10 mouse cellular contexts compared by ENCODE assay signal in genomic region chr1:171035611-171036010, GRCm38 (mm10). TPM values are rescaled to one million over a fixed set of nuclear protein-coding genes. Genes with fewer than 3 reads are reported as not detected.
A peak's percentile ranks its signal among the peaks of the same experiment; 100 is the strongest.
DNase-seq lines count a peak whose midpoint lies in the region; ATAC-seq lines count a peak whose summit lies in the region.
"Had no signal": no experiment of that assay in that cellular context is flagged by ENCODE, and none has a peak within 500 bp of the region (broad histone marks: within the 10 kb centered on the region; RNA-seq: fewer than 3 reads in every experiment).

No protein-coding gene starts in this region.

- no peak overlapping the region for H3K27ac ChIP-seq in heart, embryonic 15.5 days
- H3K27ac ChIP-seq in neural tube, embryonic 12.5 days = no peak overlapping the region
- no peak overlapping the region for H3K27ac ChIP-seq in hindbrain, embryonic 16.5 days (ENCODE audit: low read depth, low read length)
- no peak overlapping the region for H3K27ac ChIP-seq in neural tube, embryonic 15.5 days (replicated peaks)

- no peak for DNase-seq in heart, adult 9 months (ENCODE audit: low spot score in 2 of 2)
- no peak for DNase-seq in neural tube, embryonic 10.5 days (ENCODE audit: extremely low spot score, low spot score)
- DNase-seq in thymus, adult 18-20 months = no peak
- DNase-seq in embryo, embryonic 9.5 days (ENCODE audit: extremely low spot score) = no peak
- DNase-seq: right cerebral cortex, adult 18-20 months had no signal

- no peak for ATAC-seq in heart, embryonic 15.5 days (replicated peaks; ENCODE audit: insufficient number of reproducible peaks, insufficient read depth, low FRiP score, low read depth)
- ATAC-seq in neural tube, embryonic 12.5 days (ENCODE audit: low FRiP score, low read depth) = no peak
- no peak for ATAC-seq in hindbrain, embryonic 16.5 days
- ATAC-seq in neural tube, embryonic 15.5 days (ENCODE audit: low FRiP score) = no peak

- peaks cover 18% of the 10 kb centered on the region for H3K4me1 ChIP-seq in heart, embryonic 15.5 days (replicated peaks)
- peaks cover 11% of the 10 kb centered on the region; the same call in 1 of the 2 replicates for H3K4me1 ChIP-seq in neural tube, embryonic 12.5 days
- peaks cover 4% of the 10 kb centered on the region for H3K4me1 ChIP-seq in hindbrain, embryonic 16.5 days (ENCODE audit: control insufficient read depth, insufficient read depth, low read depth, low read length)
- peaks cover 29% of the 10 kb centered on the region for H3K4me1 ChIP-seq in neural tube, embryonic 15.5 days

- no peak overlapping the region for H3K9ac ChIP-seq in heart, embryonic 15.5 days
- no peak overlapping the region for H3K9ac ChIP-seq in neural tube, embryonic 12.5 days
- no peak overlapping the region for H3K9ac ChIP-seq in hindbrain, embryonic 16.5 days (ENCODE audit: low read depth, low read length)
- H3K9ac ChIP-seq in neural tube, embryonic 15.5 days (replicated peaks) = no peak overlapping the region

- no peaks in the 10 kb centered on the region for H3K36me3 ChIP-seq in heart, embryonic 15.5 days
- no peaks in the 10 kb centered on the region for H3K36me3 ChIP-seq in neural tube, embryonic 12.5 days
- H3K36me3 ChIP-seq in hindbrain, embryonic 16.5 days (ENCODE audit: control insufficient read depth, insufficient read depth, low read length) = no peaks in the 10 kb centered on the region
- no peaks in the 10 kb centered on the region for H3K36me3 ChIP-seq in neural tube, embryonic 15.5 days

- 0 out of 2 replicates have a peak overlapping the region, but pooled peaks have one; percentile 93 for H3K4me2 ChIP-seq in heart, embryonic 15.5 days
- peak overlapping the region; percentile 67 for H3K4me2 ChIP-seq in neural tube, embryonic 12.5 days (replicated peaks)
- H3K4me2 ChIP-seq in hindbrain, embryonic 16.5 days (ENCODE audit: low read length) = peak overlapping the region; percentile 63
- peak overlapping the region; percentile 92 for H3K4me2 ChIP-seq in neural tube, embryonic 15.5 days

- H3K9me3 ChIP-seq in heart, embryonic 15.5 days (replicated peaks) = no peaks in the 10 kb centered on the region
- no peaks in the 10 kb centered on the region for H3K9me3 ChIP-seq in neural tube, embryonic 12.5 days
- no peaks in the 10 kb centered on the region for H3K9me3 ChIP-seq in hindbrain, embryonic 16.5 days (ENCODE audit: control insufficient read depth, low read length)
- H3K9me3 ChIP-seq in neural tube, embryonic 15.5 days (replicated peaks) = no peaks in the 10 kb centered on the region

- H3K27me3 ChIP-seq in heart, embryonic 15.5 days = peaks cover 17% of the 10 kb centered on the region
- peaks cover 28% of the 10 kb centered on the region for H3K27me3 ChIP-seq in neural tube, embryonic 12.5 days (replicated peaks)
- H3K27me3 ChIP-seq in hindbrain, embryonic 16.5 days (replicated peaks; ENCODE audit: control insufficient read depth, insufficient read depth, low read length) = no peaks in the 10 kb centered on the region; the same call in 1 of the 2 replicates
- peaks cover 19% of the 10 kb centered on the region; the same call in 1 of the 2 replicates for H3K27me3 ChIP-seq in neural tube, embryonic 15.5 days (replicated peaks)

- H3K4me3 ChIP-seq in heart, embryonic 15.5 days = no peak overlapping the region
- no peak overlapping the region for H3K4me3 ChIP-seq in neural tube, embryonic 12.5 days
- H3K4me3 ChIP-seq in hindbrain, embryonic 16.5 days (ENCODE audit: low read length) = 0 out of 2 replicates have a peak overlapping the region, but pooled peaks have one; percentile 9
- H3K4me3 ChIP-seq in neural tube, embryonic 15.5 days (replicated peaks) = 0 out of 2 replicates have a peak overlapping the region, but pooled peaks have one; percentile 1

- WGBS in heart, embryonic 15.5 days = 45% methylated on average over 11 of the region's 11 CpGs
- 58% methylated on average over 11 of the region's 11 CpGs for WGBS in neural tube, embryonic 12.5 days
- 56% methylated on average over 11 of the region's 11 CpGs for WGBS in hindbrain, embryonic 16.5 days
- WGBS in neural tube, embryonic 15.5 days = 64% methylated on average over 11 of the region's 11 CpGs

RNA-seq across cellular contexts. Expression of gene Fcgr4, which starts 16.9 kb away (rescaled TPM):
- polyA plus RNA-seq in heart, embryonic 15.5 days (2015; fragmentation: Nextera tagmentation; extraction: Ambion mirVana) = 1.1 and 1.4 TPM in 2 replicates
- polyA plus RNA-seq in neural tube, embryonic 12.5 days (2016; fragmentation: Nextera tagmentation; extraction: Ambion mirVana) = 0.20 and 0.22 TPM in 2 replicates
- polyA plus RNA-seq in hindbrain, embryonic 16.5 days (2015; fragmentation: Nextera tagmentation; extraction: Ambion mirVana) = 0.20 and 0.40 TPM in 2 replicates
- polyA plus RNA-seq in neural tube, embryonic 15.5 days (2015; fragmentation: Nextera tagmentation; extraction: Ambion mirVana) = 0.40 and 0.95 TPM in 2 replicates
- polyA plus RNA-seq: testis, adult 2 months had no signal

RNA-seq across cellular contexts. Expression of gene Fcgr3, which starts 29.1 kb away (rescaled TPM):
- 10.4 and 11.9 TPM in 2 replicates for polyA plus RNA-seq in heart, embryonic 15.5 days (2015; fragmentation: Nextera tagmentation; extraction: Ambion mirVana)
- polyA plus RNA-seq in neural tube, embryonic 12.5 days (2016; fragmentation: Nextera tagmentation; extraction: Ambion mirVana) = 6.9 and 7.4 TPM in 2 replicates
- polyA plus RNA-seq in hindbrain, embryonic 16.5 days (2015; fragmentation: Nextera tagmentation; extraction: Ambion mirVana) = 9.8 and 11.5 TPM in 2 replicates
- polyA plus RNA-seq in neural tube, embryonic 15.5 days (2015; fragmentation: Nextera tagmentation; extraction: Ambion mirVana) = 11.5 and 11.8 TPM in 2 replicates

RNA-seq across cellular contexts. Expression of gene Fcgr2b, which starts 59.3 kb away (rescaled TPM):
- 1.2 and 2.9 TPM in 2 replicates for polyA plus RNA-seq in heart, embryonic 15.5 days (2015; fragmentation: Nextera tagmentation; extraction: Ambion mirVana)
- 0.24 TPM in 1 of 2 replicates, not detected in the other for polyA plus RNA-seq in neural tube, embryonic 12.5 days (2016; fragmentation: Nextera tagmentation; extraction: Ambion mirVana)
- polyA plus RNA-seq in hindbrain, embryonic 16.5 days (2015; fragmentation: Nextera tagmentation; extraction: Ambion mirVana) = 1.6 and 2.3 TPM in 2 replicates
- polyA plus RNA-seq in neural tube, embryonic 15.5 days (2015; fragmentation: Nextera tagmentation; extraction: Ambion mirVana) = 1.1 and 3.2 TPM in 2 replicates

Comparison
In these comparisons a context has a peak if more than half of its experiments do, and no peak if none do; other contexts are left out.
1. H3K4me3 ChIP-seq: peak in hindbrain, embryonic 16.5 days (single experiment) and neural tube, embryonic 15.5 days (single experiment); none in heart, embryonic 15.5 days (single experiment) and neural tube, embryonic 12.5 days (single experiment).
2. Peak in every context shown above with its lines, with median percentiles within 50 percentile points of each other: H3K4me2 ChIP-seq.